Mouse (Mus musculus) granulocyte monocyte progenitor cell, adult 5-6 weeks (primary cell): ENCODE measurements around the gene Eif3c. TPM values are rescaled to one million over a fixed set of nuclear protein-coding genes. Genes with fewer than 3 reads are reported as not detected.
A peak's percentile ranks its signal among the peaks of the same experiment; 100 is the strongest.

Experiments used
- ATAC-seq: replicated peaks from 2 replicates; pipeline ENCODE4 v1.8.0; 2016; ENCODE audit warnings: mild to moderate bottlenecking, moderate TSS enrichment, inconsistent platforms; ENCODE audit not compliant: poor library complexity, severe bottlenecking
- total RNA-seq, 2 experiments: library from RNA; stranded (forward) in 1 of 2; stranded (reverse) in 1 of 2; fragments of 200-712, 200-1000 nt in 1 of 2; fragments of >200 nt in 1 of 2; fragmentation: Nextera tagmentation in 1 of 2; gene quantifications; 2 replicates each; pipeline ENCODE4 v1.2.3; 2014 to 2017

Gene Eif3c
- total RNA-seq, 2 experiments from 2014 or later, result 188 to 239 TPM

- peak; percentile 64 for ATAC-seq
Measured at GRCm38 (mm10) chr7:126565693-126566092, 518 bp downstream of the Eif3c start.

- ATAC-seq, result no peak
Measured at GRCm38 (mm10) chr7:126556635-126557034, 9.6 kb downstream of the Eif3c start.

GRCm38 (mm10) chr7:126554796-126555195 is 11.4 kb downstream of the Eif3c start:
- no peak for ATAC-seq

GRCm38 (mm10) chr7:126545631-126546030 is 20.6 kb downstream of the Eif3c start:
- no peak for ATAC-seq

GRCm38 (mm10) chr7:126541661-126542060 is 24.6 kb downstream of the Eif3c start:
- ATAC-seq, result no peak

- peak; percentile 62 for ATAC-seq
Measured at GRCm38 (mm10) chr7:126537820-126538585, 28.2 kb downstream of the Eif3c start.

GRCm38 (mm10) chr7:126536466-126536865 is 29.7 kb downstream of the Eif3c start:
- no peak for ATAC-seq

- peak; percentile 76 for ATAC-seq
Measured at GRCm38 (mm10) chr7:126535766-126536165, 30.4 kb downstream of the Eif3c start.

- no peak for ATAC-seq
Measured at GRCm38 (mm10) chr7:126533434-126533833, 32.8 kb downstream of the Eif3c start.

- ATAC-seq, result peak; percentile 62
Measured at GRCm38 (mm10) chr7:126528166-126528577, 38.0 kb downstream of the Eif3c start.

- no peak for ATAC-seq
Measured at GRCm38 (mm10) chr7:126523316-126523715, 42.9 kb downstream of the Eif3c start.

GRCm38 (mm10) chr7:126519513-126519912 is 46.7 kb downstream of the Eif3c start:
- ATAC-seq, result no peak

- ATAC-seq, result no peak
Measured at GRCm38 (mm10) chr7:126518261-126518941, 47.8 kb downstream of the Eif3c start.

- ATAC-seq, result no peak
Measured at GRCm38 (mm10) chr7:126511287-126511686, 54.9 kb downstream of the Eif3c start.

- no peak for ATAC-seq
Measured at GRCm38 (mm10) chr7:126507126-126507778, 59.0 kb downstream of the Eif3c start.

- no peak for ATAC-seq
Measured at GRCm38 (mm10) chr7:126504913-126505312, 61.3 kb downstream of the Eif3c start.

GRCm38 (mm10) chr7:126503273-126503878 is 62.8 kb downstream of the Eif3c start, which contains the start of gene Atxn2l:
Gene Atxn2l, minus strand, starts transcription at chr7:126503437.
- peak; percentile 72 for ATAC-seq

GRCm38 (mm10) chr7:126502751-126503150 is 63.5 kb downstream of the Eif3c start:
- no peak for ATAC-seq

- ATAC-seq, result peak; percentile 74
Measured at GRCm38 (mm10) chr7:126502023-126502741, 64.0 kb downstream of the Eif3c start.

GRCm38 (mm10) chr7:126501684-126502022 is 64.6 kb downstream of the Eif3c start:
- no peak for ATAC-seq
